Mouse (Mus musculus) kidney, adult 2 months (tissue): ENCODE measurements at regions not wholly inside any gene's neighbourhood (a gene's known extent, or its start where the extent isn't known, plus 50 kb on each side); places are given as distances from the start of the nearest gene placed in this dataset.

Experiments
- CTCF ChIP-seq: fragments of 200-500 bp; conservative IDR thresholded peaks from 2 replicates; pipeline ENCODE4 v1.5.1; 2011; ENCODE audit warnings: low read depth, mild to moderate bottlenecking, control low read depth, low read length, moderate library complexity, mixed read lengths; ENCODE audit not compliant: insufficient read depth, insufficient read length
- POLR2A ChIP-seq: fragments of 200-500 bp; IDR thresholded peaks from one replicate; pipeline ENCODE4 v1.6.1; 2011; ENCODE audit warnings: low read depth, low read length, control low read depth

DNA sequence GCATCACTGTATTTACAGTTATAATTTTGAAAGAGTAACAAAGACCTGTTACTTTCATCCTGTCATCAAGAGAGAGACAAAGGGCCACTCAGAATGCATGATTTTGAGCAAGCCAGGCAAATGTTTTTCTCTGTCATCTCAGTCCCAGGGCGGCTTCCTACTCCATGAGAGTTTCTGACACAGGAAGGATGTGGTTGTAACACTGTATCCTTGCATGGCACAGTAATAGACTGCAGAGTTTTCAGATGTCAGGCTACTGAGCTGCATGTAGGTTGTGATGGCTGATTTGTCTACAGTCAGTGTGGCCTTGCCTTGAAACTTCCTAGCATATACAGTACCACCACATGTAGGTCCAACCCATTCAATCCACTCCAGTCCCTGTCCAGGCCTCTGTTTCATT lies 1054.0 kb downstream of the Adam6a start:
- no peak for TF ChIP-seq CTCF
- no peak for TF ChIP-seq POLR2A
